Mouse (Mus musculus) spleen, adult 2 months (tissue): ENCODE data around the gene Elmo1.

ENCODE experiments used
- CTCF ChIP-seq: fragments of 200-500 bp; IDR thresholded peaks from 2 replicates; pipeline ENCODE4 v1.5.1; 2011; ENCODE audit warnings: mild to moderate bottlenecking, inconsistent platforms; ENCODE audit not compliant: insufficient read depth, insufficient read length, insufficient replicate concordance; ENCODE audit errors: extremely low read depth
- POLR2A ChIP-seq: fragments of 200-500 bp; IDR thresholded peaks from 2 replicates; pipeline ENCODE4 v1.6.1; 2011; ENCODE audit warnings: low read depth, low read length, inconsistent platforms

GRCm38 (mm10) chr13:20045836-20046235 lies 44.6 kb upstream of the Elmo1 start:
- TF ChIP-seq CTCF, result no peak
- TF ChIP-seq POLR2A, result no peak
